In genomic region chr4:108071235-108071901, GRCm38 (mm10) we compare ENCODE assay signal across 7 mouse cellular contexts. TPM values are rescaled to one million over a fixed set of nuclear protein-coding genes. Genes with fewer than 3 reads are reported as not detected.
DNase-seq lines count a peak whose midpoint lies in the region; ATAC-seq lines count a peak whose summit lies in the region.

No protein-coding gene starts in this region.

- peaks cover 8% of the 10 kb centered on the region for H3K4me1 ChIP-seq in limb, embryonic 10.5 days
- peaks cover 18% of the 10 kb centered on the region for H3K4me1 ChIP-seq in midbrain, embryonic 13.5 days (replicated peaks)

- H3K36me3 ChIP-seq in limb, embryonic 10.5 days: peaks cover 16% of the 10 kb centered on the region
- H3K36me3 ChIP-seq in midbrain, embryonic 13.5 days: peaks cover 13% of the 10 kb centered on the region

- H3K4me2 ChIP-seq in midbrain, embryonic 13.5 days (replicated peaks): peak overlapping the region; percentile 96

- peak overlapping the region; percentile 60 for H3K4me3 ChIP-seq in limb, embryonic 10.5 days
- H3K4me3 ChIP-seq in midbrain, embryonic 13.5 days (replicated peaks): peak overlapping the region; percentile 61

- ATAC-seq in granulocyte monocyte progenitor cell, adult 5-6 weeks (replicated peaks; ENCODE audit: poor library complexity, severe bottlenecking): peak; percentile 95
- peak; percentile 99 for ATAC-seq in midbrain, embryonic 13.5 days

- no peaks in the 10 kb centered on the region for H3K9me3 ChIP-seq in limb, embryonic 10.5 days (replicated peaks)
- no peaks in the 10 kb centered on the region for H3K9me3 ChIP-seq in midbrain, embryonic 13.5 days

- H3K27ac ChIP-seq in limb, embryonic 10.5 days: peak overlapping the region; percentile 72
- H3K27ac ChIP-seq in midbrain, embryonic 13.5 days: no peak overlapping the region

- peak; percentile 93 for DNase-seq in adrenal gland, adult 8-10 months
- DNase-seq in embryo, embryonic 9.5 days (ENCODE audit: extremely low spot score): peak; percentile 92
- DNase-seq in kidney, adult 11 months: peak; percentile 96
- DNase-seq in limb, embryonic 10.5 days (ENCODE audit: low spot score): peak; percentile 98
- peak; percentile 88 for DNase-seq in spleen, adult 12 weeks (ENCODE audit: low spot score)

- H3K9ac ChIP-seq in midbrain, embryonic 13.5 days (replicated peaks): peak overlapping the region; percentile 75

- 3% methylated on average over 26 of the region's 26 CpGs for WGBS in limb, embryonic 10.5 days
- 2% methylated on average over 26 of the region's 26 CpGs for WGBS in midbrain, embryonic 13.5 days

- H3K27me3 ChIP-seq in limb, embryonic 10.5 days (ENCODE audit: low read depth, poor library complexity, severe bottlenecking): no peaks in the 10 kb centered on the region
- no peaks in the 10 kb centered on the region for H3K27me3 ChIP-seq in midbrain, embryonic 13.5 days

RNA-seq across cellular contexts. Expression of gene Podn, which starts 24.9 kb away (rescaled TPM):
- total RNA-seq in adrenal gland, adult 8-10 months (2022): 10 to 100 TPM in 2 of 4 experiments, 1 to 10 TPM in 2; 7.6 to 17.0 (median 11.0) TPM
- not detected in 2 replicates for total RNA-seq in granulocyte monocyte progenitor cell, adult 5-6 weeks (2014; fragmentation: Nextera tagmentation)
- not detected in 2 replicates for total RNA-seq in granulocyte monocyte progenitor cell, adult 5-6 weeks (2017)
- polyA plus RNA-seq in limb, embryonic 10.5 days (2016; fragmentation: Nextera tagmentation; extraction: Ambion mirVana): 0.16 and 0.33 TPM in 2 replicates
- polyA plus RNA-seq in midbrain, embryonic 13.5 days (2015; fragmentation: Nextera tagmentation; extraction: Ambion mirVana): 0.07 TPM in 1 of 2 replicates, not detected in the other

Comparison
In these comparisons a context has a peak if more than half of its experiments do, and no peak if none do; other contexts are left out.
1. RNA of gene Podn, which starts 24.9 kb away (total RNA-seq): 7.6 to 17.0 TPM in adrenal gland, adult 8-10 months; not detected in granulocyte monocyte progenitor cell, adult 5-6 weeks; every median in the first group is over 4 times any median in the second.
2. Peak in every context shown above with its lines, with median percentiles within 50 percentile points of each other: DNase-seq.